Mouse (Mus musculus) 3T3-L1 (cell line): ENCODE data around the gene Mvb12a.

Source experiments
- DNase-seq: peaks from one replicate; pipeline ENCODE4 v3.0.0-alpha.2; 2015; ENCODE audit warnings: low read depth, low spot score

Gene Mvb12a

DNA sequence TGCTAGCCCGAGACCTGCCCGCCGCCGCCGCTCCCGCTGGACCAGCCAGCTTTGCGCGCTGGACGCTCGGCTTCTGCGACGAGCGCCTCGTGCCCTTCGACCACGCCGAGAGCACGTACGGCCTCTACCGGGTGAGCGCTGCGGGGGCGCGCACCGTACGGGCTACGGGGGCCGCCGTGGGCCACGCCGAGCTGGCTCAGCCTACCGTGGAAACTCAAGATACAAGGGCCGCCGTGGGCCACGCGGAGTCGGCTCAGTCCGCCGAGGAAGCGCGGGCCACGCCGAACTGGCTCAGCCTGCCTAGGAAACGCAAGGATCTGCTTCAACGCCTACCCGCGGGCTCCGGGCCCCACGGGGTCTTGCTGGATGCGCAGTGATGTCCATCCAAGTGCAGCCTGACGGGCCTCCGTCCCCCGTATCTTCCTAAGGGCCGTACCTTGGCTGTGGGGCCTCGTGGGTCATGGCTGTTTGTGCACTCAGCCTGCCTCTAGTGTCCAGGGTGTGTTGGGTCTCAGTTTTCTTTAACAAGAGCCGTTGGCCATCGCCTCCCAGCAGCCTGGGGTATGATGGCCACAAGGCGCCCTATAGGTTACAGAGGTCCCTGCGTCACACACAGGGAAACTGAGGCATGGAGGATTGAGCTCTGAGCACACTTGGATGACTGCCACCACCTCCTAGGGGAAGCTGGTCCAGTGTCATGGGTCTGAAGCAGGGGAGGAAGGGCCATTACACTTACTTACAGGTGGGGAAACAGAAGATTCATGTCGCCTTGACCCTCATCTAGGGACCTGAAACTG, 49.9 kb downstream of the Mvb12a start:
- DNase-seq: peak; percentile 48

DNA sequence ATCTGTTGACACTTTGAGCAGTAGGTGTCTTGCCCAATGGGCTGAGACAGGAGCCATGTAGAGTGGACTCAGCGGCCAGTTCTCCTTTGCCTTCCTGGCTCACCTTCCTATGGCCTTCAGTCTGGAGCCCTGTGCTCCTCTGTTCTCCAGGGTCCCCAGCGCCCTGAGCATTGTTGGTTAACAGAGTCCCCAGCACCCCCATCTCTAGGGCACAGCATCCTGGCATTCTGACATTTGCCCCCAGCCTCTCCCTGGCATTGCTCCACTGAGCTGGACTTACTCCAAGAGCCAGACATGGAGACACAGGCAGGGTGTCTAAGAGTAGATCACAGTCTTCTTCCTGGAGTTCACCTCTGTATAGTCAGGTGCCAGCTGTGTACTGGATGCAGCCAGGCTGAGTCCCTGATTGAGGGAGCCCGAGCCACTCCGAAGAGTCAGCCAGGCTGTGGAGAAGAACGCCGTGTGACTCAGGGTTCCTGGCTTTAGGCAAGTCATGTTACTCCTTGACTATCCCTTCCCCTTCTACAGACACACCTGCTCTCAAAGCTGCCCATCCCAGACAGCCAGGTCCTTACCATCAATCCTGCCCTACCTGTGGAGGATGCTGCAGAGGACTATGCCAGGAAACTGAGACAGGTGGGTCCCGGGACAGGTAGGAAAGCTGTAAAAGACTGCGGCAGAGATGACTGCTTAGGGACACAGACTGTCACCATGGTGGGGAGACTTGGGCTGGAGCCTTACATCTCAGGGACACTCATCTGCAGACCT, 51.0 kb downstream of the Mvb12a start:
- no peak for DNase-seq

DNA sequence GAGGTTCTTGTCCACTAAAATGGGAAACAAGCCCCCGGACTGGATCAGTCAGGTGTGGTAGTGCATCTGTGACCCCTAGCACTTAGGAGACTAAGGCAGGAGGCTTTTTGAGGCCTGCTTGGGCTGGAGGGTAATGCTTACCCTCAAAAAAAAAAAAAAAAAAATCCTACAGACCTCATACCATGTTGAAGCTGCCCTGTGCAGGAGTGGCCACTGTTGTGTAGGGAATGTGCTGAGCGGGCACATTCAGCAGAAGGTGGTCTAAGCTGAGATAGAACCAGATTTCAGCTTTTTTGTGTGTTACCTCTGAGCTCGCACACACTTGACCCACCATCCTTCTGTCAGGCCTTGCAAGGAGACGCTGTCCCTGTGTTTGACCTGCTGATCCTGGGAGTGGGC, 51.6 kb downstream of the Mvb12a start:
- DNase-seq: no peak

DNA sequence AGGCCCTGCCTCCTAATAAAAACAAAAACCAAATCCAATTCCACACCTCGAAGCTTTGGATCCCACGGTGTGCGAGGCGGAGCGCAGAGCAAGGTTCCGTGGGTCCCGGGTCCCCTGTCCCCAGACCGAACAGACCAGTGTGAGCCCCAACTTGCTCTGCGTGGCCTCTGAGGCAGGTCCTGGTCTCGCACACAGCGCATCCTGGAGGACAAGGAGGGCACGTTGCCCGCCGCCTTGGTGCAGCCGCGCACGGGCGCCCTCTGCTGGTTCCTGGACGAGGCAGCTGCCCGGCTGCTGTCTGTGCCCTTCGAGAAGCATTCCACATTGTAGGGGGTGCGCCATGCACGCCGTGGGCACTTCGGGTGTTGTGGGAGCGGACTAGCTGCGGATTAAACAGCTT, 53.1 kb downstream of the Mvb12a start:
- peak; percentile 77 for DNase-seq

DNA sequence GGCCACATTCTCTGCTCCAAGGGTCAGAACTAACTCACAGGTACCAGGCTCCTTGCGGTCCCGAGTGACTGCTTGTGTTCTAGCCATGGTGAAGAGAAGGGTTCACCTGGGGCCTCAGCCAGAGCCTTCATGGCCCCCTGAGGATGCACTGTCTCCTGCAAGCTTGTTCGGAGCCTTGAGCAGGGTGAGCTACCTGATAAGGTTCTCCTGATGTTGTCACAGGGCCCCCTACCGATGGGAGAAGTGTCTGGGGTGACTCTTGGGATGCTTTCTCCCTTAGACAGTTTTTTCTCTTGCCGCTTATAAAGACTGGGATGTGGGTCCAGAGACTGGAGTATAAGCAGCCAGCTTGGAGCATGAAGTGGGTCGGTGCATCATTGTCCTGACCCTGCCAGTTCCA, 53.7 kb downstream of the Mvb12a start:
- DNase-seq: no peak

DNA sequence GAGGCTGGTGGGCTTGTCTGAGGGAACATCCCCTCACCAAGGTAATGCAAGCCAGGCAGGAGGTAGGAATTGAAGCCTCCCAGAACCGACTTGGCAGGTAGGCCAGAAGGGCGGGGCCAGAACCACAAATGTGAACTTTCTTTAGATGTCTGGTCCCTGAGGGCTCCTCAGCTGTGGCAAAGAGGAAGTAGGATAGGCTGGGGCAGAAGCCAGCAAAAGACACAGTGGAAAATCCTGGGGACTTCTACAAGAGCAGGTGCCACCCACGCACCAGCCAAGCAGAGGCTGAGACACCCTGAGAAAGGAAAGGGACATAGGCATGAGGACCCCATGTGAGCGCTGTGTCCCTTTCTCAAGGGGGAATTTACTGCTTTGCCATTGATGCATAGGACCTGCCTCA, 54.1 kb downstream of the Mvb12a start:
- DNase-seq: no peak

DNA sequence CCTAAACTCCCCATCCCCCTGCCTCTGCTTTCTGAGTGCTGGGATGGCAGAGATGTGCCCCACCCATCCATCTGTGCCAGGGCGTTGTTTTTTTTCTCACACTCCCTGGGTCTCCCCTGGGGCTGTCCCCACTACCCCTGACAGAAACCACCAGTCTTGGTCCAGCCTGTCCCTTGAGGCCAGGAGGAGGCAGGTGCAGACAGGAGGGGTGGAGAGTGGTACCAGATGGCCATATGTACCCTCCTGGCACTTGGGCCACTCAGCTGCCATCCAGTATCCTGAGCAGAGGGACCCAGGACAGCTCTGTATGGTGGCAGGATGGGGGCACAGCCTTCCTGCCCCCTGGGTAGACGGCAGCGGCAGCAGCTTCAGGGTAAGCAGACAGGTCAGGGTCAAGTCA, 54.7 kb downstream of the Mvb12a start, which contains the start of gene Fam129c:
Fam129c (plus strand) TSS at position 198 of the 400 bp plus-strand sequence.
- no peak for DNase-seq
